Mouse (Mus musculus) liver, postnatal 0 days (tissue): ENCODE data around the gene H2-Aa. TPM values are rescaled to one million over a fixed set of nuclear protein-coding genes. Genes with fewer than 3 reads are reported as not detected.

Experiments
- ATAC-seq: fragments of 200-750 bp; cut with Nextera tagmentation; 2 replicates; pipeline ENCODE4 v1.8.0; 2017; ENCODE audit warnings: mild to moderate bottlenecking, moderate library complexity
- DNase-seq: peaks from one replicate; pipeline ENCODE4 v3.0.0-alpha.2; 2016
- H3K27ac ChIP-seq: fragments of 300-500 bp; sonication (generic); 2 replicates; pipeline ENCODE4 v1.5.1; 2014; ENCODE audit warnings: antibody characterized with exemption, moderate library complexity, mild to moderate bottlenecking, low read depth
- H3K27me3 ChIP-seq: fragments of 300-500 bp; sonication (generic); 2 replicates; pipeline ENCODE4 v1.6.1; 2014; ENCODE audit warnings: low read length, control low read depth, mixed read lengths; ENCODE audit not compliant: insufficient read depth
- H3K36me3 ChIP-seq: fragments of 300-500 bp; sonication (generic); replicated peaks from 2 replicates; pipeline ENCODE4 v1.6.1; 2014; ENCODE audit warnings: mild to moderate bottlenecking, control low read depth, low read length, moderate library complexity, mixed read lengths; ENCODE audit not compliant: insufficient read depth
- H3K4me1 ChIP-seq: fragments of 300-500 bp; sonication (generic); 2 replicates; pipeline ENCODE4 v1.6.1; 2014; ENCODE audit warnings: antibody characterized with exemption, mild to moderate bottlenecking, control low read depth; ENCODE audit not compliant: insufficient read depth
- H3K4me2 ChIP-seq: fragments of 300-500 bp; sonication (generic); 2 replicates; pipeline ENCODE4 v1.6.1; 2014; ENCODE audit warnings: low read depth, mild to moderate bottlenecking, low read length, moderate library complexity, mixed read lengths
- H3K4me3 ChIP-seq: fragments of 300-500 bp; sonication (generic); 2 replicates; pipeline ENCODE4 v1.5.1; 2014; ENCODE audit warnings: low read depth, low read length
- H3K9ac ChIP-seq: fragments of 300-500 bp; sonication (generic); replicated peaks from 2 replicates; pipeline ENCODE4 v1.6.1; 2014; ENCODE audit warnings: mild to moderate bottlenecking, moderate library complexity
- H3K9me3 ChIP-seq: fragments of 300-500 bp; sonication (generic); 2 replicates; pipeline ENCODE4 v1.6.1; 2016; ENCODE audit warnings: mild to moderate bottlenecking, control low read depth, low read length, mixed read lengths
- CTCF ChIP-seq: sonication (generic); IDR thresholded peaks from 2 replicates; pipeline ENCODE4 v1.5.1; 2016; ENCODE audit warnings: antibody characterized with exemption, low read depth
- EP300 ChIP-seq: IDR thresholded peaks from 2 replicates; pipeline ENCODE4 v1.6.1; 2016; ENCODE audit warnings: antibody characterized with exemption, low read depth, mild to moderate bottlenecking
- WGBS: fragments of 180-500 bp; shearing (Covaris S2); extraction: QIAGEN DNeasy Blood & Tissue Kit; methylation state at CpG from one replicate; pipeline ENCODE4 v1.1.7; 2014; ENCODE audit not compliant: insufficient replicate concordance; 5-methylcytosine and 5-hydroxymethylcytosine counted together
- polyA plus RNA-seq: library from polyadenylated mRNA; unstranded; fragments of >200 nt; fragmentation: Nextera tagmentation; extraction: Ambion mirVana; gene quantifications from 2 replicates; pipeline ENCODE4 v1.2.1, GENCODE M21; 2015

H2-Aa gene
- polyA plus RNA-seq, 1 experiment from 2014 or later = 15.3 TPM

- Histone ChIP-seq H3K4me1 (peaks cover 4% of the 10 kb centered on the region; the same call in 1 of the 2 replicates), H3K4me3 (no peak overlapping the region), H3K27me3 (0 out of 2 replicates have a peak, but pooled peaks cover 3% of the 10 kb centered on the region), H3K4me2 (no peak overlapping the region), H3K36me3 (no peaks in the 10 kb centered on the region), H3K27ac (no peak overlapping the region), H3K9ac (no peak overlapping the region), H3K9me3 (no peaks in the 10 kb centered on the region)
- TF ChIP-seq CTCF = no peak
- ATAC-seq = no peak
- DNase-seq = no peak
Observed at GRCm38 (mm10) chr17:34295307-34295706, 7.7 kb upstream of the H2-Aa start.

- H3K36me3 ChIP-seq = no peaks in the 10 kb centered on the region
- H3K9me3 ChIP-seq = no peaks in the 10 kb centered on the region
- H3K4me1 ChIP-seq = peaks cover 4% of the 10 kb centered on the region; the same call in 1 of the 2 replicates
- H3K4me3 ChIP-seq = no peak overlapping the region
- no peak overlapping the region for H3K4me2 ChIP-seq
- ATAC-seq = no peak
- no peak for DNase-seq
- 59% methylated on average over 4 of the region's 4 CpGs for WGBS
- 0 out of 2 replicates have a peak, but pooled peaks cover 3% of the 10 kb centered on the region for H3K27me3 ChIP-seq
- H3K27ac ChIP-seq = no peak overlapping the region
- TF ChIP-seq CTCF (no peak), EP300 (no peak)
- H3K9ac ChIP-seq = no peak overlapping the region
Observed at GRCm38 (mm10) chr17:34294249-34294648, 6.6 kb upstream of the H2-Aa start.

GRCm38 (mm10) chr17:34293533-34293932 is 5.9 kb upstream of the H2-Aa start:
- no peak overlapping the region for H3K4me3 ChIP-seq
- DNase-seq (no peak), ATAC-seq (no peak)
- WGBS = 21% methylated on average over 2 of the region's 2 CpGs
- H3K27me3 ChIP-seq = 0 out of 2 replicates have a peak, but pooled peaks cover 3% of the 10 kb centered on the region
- H3K36me3 ChIP-seq = no peaks in the 10 kb centered on the region
- no peaks in the 10 kb centered on the region for H3K9me3 ChIP-seq
- H3K4me2 ChIP-seq = no peak overlapping the region
- no peak overlapping the region for H3K9ac ChIP-seq
- H3K27ac ChIP-seq = no peak overlapping the region
- TF ChIP-seq CTCF = no peak
- TF ChIP-seq EP300 = no peak
- peaks cover 4% of the 10 kb centered on the region; the same call in 1 of the 2 replicates for H3K4me1 ChIP-seq

GRCm38 (mm10) chr17:34292570-34292969 is 4.9 kb upstream of the H2-Aa start:
- TF ChIP-seq EP300 (no peak), CTCF (no peak)
- WGBS = 78% methylated on average over 4 of the region's 4 CpGs
- no peak overlapping the region for H3K4me3 ChIP-seq
- no peaks in the 10 kb centered on the region for H3K9me3 ChIP-seq
- H3K36me3 ChIP-seq = no peaks in the 10 kb centered on the region
- no peak overlapping the region for H3K27ac ChIP-seq
- 0 out of 2 replicates have a peak, but pooled peaks cover 3% of the 10 kb centered on the region for H3K27me3 ChIP-seq
- H3K4me1 ChIP-seq = peaks cover 4% of the 10 kb centered on the region; the same call in 1 of the 2 replicates
- ATAC-seq = no peak
- DNase-seq = no peak
- H3K4me2 ChIP-seq = no peak overlapping the region
- H3K9ac ChIP-seq = no peak overlapping the region

GRCm38 (mm10) chr17:34291609-34292008 is 4.0 kb upstream of the H2-Aa start:
- Histone ChIP-seq H3K4me1 (peaks cover 4% of the 10 kb centered on the region; the same call in 1 of the 2 replicates), H3K4me3 (no peak overlapping the region), H3K27me3 (0 out of 2 replicates have a peak, but pooled peaks cover 3% of the 10 kb centered on the region), H3K27ac (no peak overlapping the region), H3K36me3 (no peaks in the 10 kb centered on the region), H3K9me3 (no peaks in the 10 kb centered on the region), H3K4me2 (no peak overlapping the region), H3K9ac (no peak overlapping the region)
- 14% methylated on average over 8 of the region's 8 CpGs for WGBS
- DNase-seq = peak; percentile 89
- peak; percentile 62; the same call in 1 of the 2 replicates for ATAC-seq
- no peak for TF ChIP-seq CTCF
- TF ChIP-seq EP300 = no peak

- WGBS = 56% methylated on average over 3 of the region's 3 CpGs
- Histone ChIP-seq H3K4me1 (no peaks in the 10 kb centered on the region), H3K27ac (no peak overlapping the region), H3K36me3 (no peaks in the 10 kb centered on the region), H3K4me3 (no peak overlapping the region), H3K27me3 (no peaks in the 10 kb centered on the region), H3K9me3 (no peaks in the 10 kb centered on the region), H3K4me2 (no peak overlapping the region), H3K9ac (no peak overlapping the region)
- no peak for ATAC-seq
- TF ChIP-seq EP300 = no peak
- TF ChIP-seq CTCF = no peak
- DNase-seq = no peak
Observed at GRCm38 (mm10) chr17:34288131-34288530, 508 bp upstream of the H2-Aa start.

- no peak for DNase-seq
- H3K27ac ChIP-seq = no peak overlapping the region
- H3K36me3 ChIP-seq = no peaks in the 10 kb centered on the region
- WGBS = 36% methylated on average over 6 of the region's 6 CpGs
- H3K4me3 ChIP-seq = no peak overlapping the region
- ATAC-seq = no peak
- no peak overlapping the region for H3K9ac ChIP-seq
- no peaks in the 10 kb centered on the region for H3K9me3 ChIP-seq
- H3K4me1 ChIP-seq = no peaks in the 10 kb centered on the region
- no peak overlapping the region for H3K4me2 ChIP-seq
- TF ChIP-seq CTCF (no peak), EP300 (no peak)
- H3K27me3 ChIP-seq = no peaks in the 10 kb centered on the region
Observed at GRCm38 (mm10) chr17:34286999-34287398, 624 bp downstream of the H2-Aa start.
